Mouse (Mus musculus) R1 (cell line): ENCODE data around the gene Prn.

ENCODE experiments used
- DNase-seq: peaks from one replicate; pipeline ENCODE4 v3.0.0-alpha.2; 2018; ENCODE audit warnings: low read depth, low spot score

The Prn gene

GRCm38 (mm10) chr2:131994971-131995370, 85.2 kb downstream of the Prn start:
- no peak for DNase-seq

- no peak for DNase-seq
Observed at GRCm38 (mm10) chr2:131995742-131996141, 86.0 kb downstream of the Prn start.

- no peak for DNase-seq
Observed at GRCm38 (mm10) chr2:131996369-131996768, 86.6 kb downstream of the Prn start.

- DNase-seq, result no peak
Observed at GRCm38 (mm10) chr2:131997356-131997755, 87.6 kb downstream of the Prn start.

GRCm38 (mm10) chr2:132001696-132002334, 92.1 kb downstream of the Prn start:
- DNase-seq, result no peak

- no peak for DNase-seq
Observed at GRCm38 (mm10) chr2:132003916-132004315, 94.2 kb downstream of the Prn start.

GRCm38 (mm10) chr2:132004495-132005136, 94.9 kb downstream of the Prn start:
- DNase-seq, result no peak

- DNase-seq, result no peak
Observed at GRCm38 (mm10) chr2:132005445-132005844, 95.7 kb downstream of the Prn start.
